Mouse (Mus musculus) heart, embryonic 15.5 days (tissue): ENCODE data around the gene Rgs3. TPM values are rescaled to one million over a fixed set of nuclear protein-coding genes. Genes with fewer than 3 reads are reported as not detected.
"Not testable (repeated sequence)": the region's sequence is repeated elsewhere in the genome, so short reads cannot be mapped to it uniquely, and the experiment has no call there.

Experiments
- ATAC-seq: fragments of 200-750 bp; cut with Nextera tagmentation; replicated peaks from 2 replicates; pipeline ENCODE4 v1.8.0; 2017; ENCODE audit warnings: low read depth, moderate TSS enrichment; ENCODE audit not compliant: insufficient number of reproducible peaks, insufficient read depth, low FRiP score
- H3K27ac ChIP-seq: fragments of 300-500 bp; sonication (generic); 2 replicates; pipeline ENCODE4 v1.5.1; 2015; ENCODE audit warnings: mild to moderate bottlenecking, inconsistent platforms
- H3K27me3 ChIP-seq: fragments of 300-500 bp; sonication (generic); 2 replicates; pipeline ENCODE4 v1.6.1; 2015; ENCODE audit warnings: inconsistent platforms
- H3K36me3 ChIP-seq: fragments of 300-500 bp; sonication (generic); 2 replicates; pipeline ENCODE4 v1.6.1; 2015; ENCODE audit warnings: mild to moderate bottlenecking, inconsistent platforms
- H3K4me1 ChIP-seq: fragments of 300-500 bp; sonication (generic); replicated peaks from 2 replicates; pipeline ENCODE4 v1.6.1; 2015; ENCODE audit warnings: inconsistent platforms
- H3K4me2 ChIP-seq: fragments of 300-500 bp; sonication (generic); 2 replicates; pipeline ENCODE4 v1.6.1; 2015; ENCODE audit warnings: inconsistent platforms, mild to moderate bottlenecking, moderate library complexity
- H3K4me3 ChIP-seq: fragments of 300-500 bp; sonication (generic); 2 replicates; pipeline ENCODE4 v1.5.1; 2015; ENCODE audit warnings: mild to moderate bottlenecking, inconsistent platforms
- H3K9ac ChIP-seq: fragments of 300-500 bp; sonication (generic); 2 replicates; pipeline ENCODE4 v1.6.1; 2015; ENCODE audit warnings: mild to moderate bottlenecking, inconsistent platforms
- H3K9me3 ChIP-seq: fragments of 300-500 bp; sonication (generic); replicated peaks from 2 replicates; pipeline ENCODE4 v1.6.1; 2016; ENCODE audit warnings: inconsistent platforms
- WGBS: fragments of 180-500 bp; shearing (Covaris S2); methylation state at CpG from one replicate; pipeline ENCODE4 v1.1.7; 2015; ENCODE audit warnings: mixed read lengths; 5-methylcytosine and 5-hydroxymethylcytosine counted together
- polyA plus RNA-seq: library from polyadenylated mRNA; unstranded; fragments of >200 nt; fragmentation: Nextera tagmentation; extraction: Ambion mirVana; gene quantifications from 2 replicates; pipeline ENCODE4 v1.2.1, GENCODE M21; 2015

Gene Rgs3
- polyA plus RNA-seq, 1 experiment from 2014 or later: 56.9 TPM

- Histone ChIP-seq H3K4me1 (peaks cover 14% of the 10 kb centered on the region), H3K36me3 (no peaks in the 10 kb centered on the region), H3K4me2 (peak overlapping the region; percentile 90), H3K27ac (no peak overlapping the region), H3K27me3 (peaks cover 87% of the 10 kb centered on the region), H3K4me3 (peak overlapping the region; percentile 53), H3K9me3 (no peaks in the 10 kb centered on the region), H3K9ac (peak overlapping the region; percentile 52)
- WGBS: 4% methylated on average over 42 of the region's 42 CpGs
- peak; percentile 59 for ATAC-seq
These were observed 23.8 kb downstream of the Rgs3 start for GRCm38 (mm10) chr4:62583265-62584092.

- Histone ChIP-seq H3K27me3 (peaks cover 71% of the 10 kb centered on the region), H3K36me3 (no peaks in the 10 kb centered on the region), H3K9ac (no peak overlapping the region), H3K9me3 (no peaks in the 10 kb centered on the region), H3K4me3 (no peak overlapping the region), H3K27ac (no peak overlapping the region), H3K4me2 (no peak overlapping the region), H3K4me1 (peaks cover 24% of the 10 kb centered on the region)
- whole genome bisulfite sequencing: 68% methylated on average over 8 of the region's 8 CpGs
- ATAC-seq: no peak
These were observed 27.4 kb downstream of the Rgs3 start for GRCm38 (mm10) chr4:62587067-62587466.

DNA sequence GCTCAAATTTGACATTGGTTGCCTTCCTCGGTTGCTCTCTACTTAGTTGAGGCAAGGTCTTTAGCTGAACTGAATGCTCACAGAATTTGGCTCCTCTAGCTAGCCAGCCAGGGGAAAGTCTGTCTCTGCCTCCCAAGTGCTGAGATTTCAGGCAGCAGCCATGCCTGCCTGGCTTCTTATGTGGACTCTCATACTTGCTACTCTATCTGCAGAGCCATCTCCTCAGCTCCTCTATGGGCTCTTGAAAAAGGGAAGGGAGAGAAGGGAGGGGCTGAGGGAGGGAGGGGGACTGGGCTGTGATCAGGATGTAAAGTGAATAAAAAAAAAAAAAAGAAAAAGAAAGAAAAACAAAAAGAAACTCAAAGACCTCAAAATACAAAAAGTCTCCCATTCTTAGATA, 31.2 kb downstream of the Rgs3 start:
- H3K27ac ChIP-seq: peak overlapping the region; percentile 76
- no peak overlapping the region for H3K4me2 ChIP-seq
- peaks cover 58% of the 10 kb centered on the region for H3K27me3 ChIP-seq
- H3K4me3 ChIP-seq: no peak overlapping the region
- peaks cover 11% of the 10 kb centered on the region for H3K4me1 ChIP-seq
- no peaks in the 10 kb centered on the region for H3K9me3 ChIP-seq
- ATAC-seq: no peak
- no peaks in the 10 kb centered on the region for H3K36me3 ChIP-seq
- 71% methylated on average over 1 of the region's 1 CpGs for WGBS
- no peak overlapping the region for H3K9ac ChIP-seq

- Histone ChIP-seq H3K27me3 (peaks cover 57% of the 10 kb centered on the region), H3K36me3 (no peaks in the 10 kb centered on the region), H3K4me3 (no peak overlapping the region), H3K27ac (peak overlapping the region; percentile 76), H3K4me1 (peaks cover 11% of the 10 kb centered on the region), H3K4me2 (peak overlapping the region; percentile 30), H3K9me3 (no peaks in the 10 kb centered on the region), H3K9ac (no peak overlapping the region)
- peak; percentile 81 for ATAC-seq
- 5% methylated on average over 11 of the region's 11 CpGs for WGBS
These were observed 31.7 kb downstream of the Rgs3 start for GRCm38 (mm10) chr4:62591326-62591725.

- H3K9ac ChIP-seq, H3K9me3 ChIP-seq, H3K4me2 ChIP-seq, ATAC-seq, H3K4me3 ChIP-seq, H3K36me3 ChIP-seq, H3K27ac ChIP-seq: not testable (repeated sequence)
- H3K4me1 ChIP-seq: peaks cover 15% of the 10 kb centered on the region
- peaks cover 51% of the 10 kb centered on the region for H3K27me3 ChIP-seq
- 90% methylated on average over 24 of the region's 24 CpGs for WGBS
These were observed 34.0 kb downstream of the Rgs3 start for GRCm38 (mm10) chr4:62593546-62594240.

GRCm38 (mm10) chr4:62594442-62594841, 34.8 kb downstream of the Rgs3 start:
- H3K9me3 ChIP-seq: no peaks in the 10 kb centered on the region
- peaks cover 53% of the 10 kb centered on the region for H3K27me3 ChIP-seq
- no peak overlapping the region for H3K9ac ChIP-seq
- WGBS: 87% methylated on average over 5 of the region's 5 CpGs
- no peak overlapping the region for H3K27ac ChIP-seq
- H3K4me2 ChIP-seq: no peak overlapping the region
- H3K4me1 ChIP-seq: peaks cover 15% of the 10 kb centered on the region
- ATAC-seq: no peak
- no peaks in the 10 kb centered on the region for H3K36me3 ChIP-seq
- H3K4me3 ChIP-seq: no peak overlapping the region

GRCm38 (mm10) chr4:62596051-62596450, 36.4 kb downstream of the Rgs3 start:
- H3K4me1 ChIP-seq: peaks cover 11% of the 10 kb centered on the region
- H3K9ac ChIP-seq: no peak overlapping the region
- H3K36me3 ChIP-seq: no peaks in the 10 kb centered on the region
- no peak overlapping the region for H3K4me2 ChIP-seq
- H3K27ac ChIP-seq: 0 out of 2 replicates have a peak overlapping the region, but pooled peaks have one; percentile 2
- WGBS: 45% methylated on average over 5 of the region's 5 CpGs
- no peaks in the 10 kb centered on the region; the same call in 1 of the 2 replicates for H3K9me3 ChIP-seq
- no peak overlapping the region for H3K4me3 ChIP-seq
- no peak for ATAC-seq
- peaks cover 54% of the 10 kb centered on the region for H3K27me3 ChIP-seq

- H3K27ac ChIP-seq: no peak overlapping the region
- H3K4me2 ChIP-seq: no peak overlapping the region
- no peaks in the 10 kb centered on the region for H3K36me3 ChIP-seq
- H3K27me3 ChIP-seq: peaks cover 47% of the 10 kb centered on the region
- 85% methylated on average over 1 of the region's 1 CpGs for WGBS
- peaks cover 7% of the 10 kb centered on the region; the same call in 1 of the 2 replicates for H3K4me1 ChIP-seq
- H3K9ac ChIP-seq: no peak overlapping the region
- ATAC-seq: no peak
- H3K9me3 ChIP-seq: no peaks in the 10 kb centered on the region; the same call in 1 of the 2 replicates
- H3K4me3 ChIP-seq: no peak overlapping the region
These were observed 40.9 kb downstream of the Rgs3 start for GRCm38 (mm10) chr4:62600549-62600948.

DNA sequence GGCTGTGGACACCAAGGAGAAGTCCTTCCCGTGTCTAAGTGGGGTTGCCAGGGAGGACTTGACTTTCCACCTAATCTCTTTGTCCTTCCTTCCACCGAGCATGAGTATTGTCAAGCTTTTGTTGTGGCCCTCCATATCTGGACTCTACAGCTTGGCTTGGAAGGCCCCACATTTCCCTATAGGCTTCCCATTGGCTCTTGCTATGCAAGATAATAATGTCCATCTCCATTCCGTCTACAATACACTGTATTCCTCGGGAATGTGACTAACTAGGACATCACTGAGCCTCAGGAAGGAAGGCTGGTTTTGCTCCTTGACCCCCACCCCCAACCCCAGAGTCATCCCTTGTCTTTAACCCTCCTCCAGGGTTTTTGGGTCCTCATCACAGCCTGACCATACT, 44.0 kb downstream of the Rgs3 start:
- WGBS: 47% methylated on average over 4 of the region's 4 CpGs
- H3K27ac ChIP-seq: peak overlapping the region; percentile 45
- no peaks in the 10 kb centered on the region; the same call in 1 of the 2 replicates for H3K9me3 ChIP-seq
- H3K4me3 ChIP-seq: no peak overlapping the region
- no peak overlapping the region for H3K9ac ChIP-seq
- H3K36me3 ChIP-seq: no peaks in the 10 kb centered on the region
- peak; percentile 24; the same call in 1 of the 2 replicates for ATAC-seq
- peaks cover 25% of the 10 kb centered on the region for H3K4me1 ChIP-seq
- no peak overlapping the region for H3K4me2 ChIP-seq
- H3K27me3 ChIP-seq: peaks cover 34% of the 10 kb centered on the region

DNA sequence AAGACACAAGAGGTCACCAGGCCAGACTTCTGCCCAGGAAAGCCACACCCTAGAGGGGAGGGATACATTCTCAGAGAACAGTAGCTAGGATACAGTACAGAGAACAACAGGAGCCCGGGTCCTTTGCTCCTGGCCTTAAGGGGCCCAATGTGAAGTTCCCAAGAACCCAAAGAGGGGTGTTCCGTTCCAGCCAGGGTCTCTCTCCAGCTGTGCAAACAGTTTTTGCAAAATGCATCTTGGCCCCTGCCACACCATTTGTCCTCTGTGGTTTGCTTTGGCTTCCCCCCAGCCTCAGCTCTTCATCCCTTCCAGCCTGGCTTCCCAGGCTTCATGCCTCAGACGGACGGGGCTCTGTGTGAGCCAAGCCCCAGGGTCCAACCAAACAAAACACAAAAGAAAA, 44.4 kb downstream of the Rgs3 start:
- peak overlapping the region; percentile 45 for H3K27ac ChIP-seq
- no peak overlapping the region for H3K4me2 ChIP-seq
- H3K9ac ChIP-seq: no peak overlapping the region
- H3K36me3 ChIP-seq: no peaks in the 10 kb centered on the region
- H3K9me3 ChIP-seq: no peaks in the 10 kb centered on the region; the same call in 1 of the 2 replicates
- peak; percentile 58 for ATAC-seq
- H3K4me1 ChIP-seq: peaks cover 25% of the 10 kb centered on the region
- peaks cover 34% of the 10 kb centered on the region for H3K27me3 ChIP-seq
- no peak overlapping the region for H3K4me3 ChIP-seq
- WGBS: 56% methylated on average over 4 of the region's 4 CpGs

GRCm38 (mm10) chr4:62605856-62606541, 46.4 kb downstream of the Rgs3 start:
- peaks cover 37% of the 10 kb centered on the region for H3K4me1 ChIP-seq
- H3K9me3 ChIP-seq: no peaks in the 10 kb centered on the region; the same call in 1 of the 2 replicates
- peaks cover 36% of the 10 kb centered on the region for H3K27me3 ChIP-seq

More at GRCm38 (mm10) chr4:62605856-62606541, 46.4 kb downstream of the Rgs3 start:
- Histone ChIP-seq H3K4me3 (no peak overlapping the region), H3K9ac (no peak overlapping the region), H3K27ac (peak overlapping the region; percentile 12), H3K4me2 (no peak overlapping the region), H3K36me3 (no peaks in the 10 kb centered on the region)
- no peak for ATAC-seq
- 83% methylated on average over 9 of the region's 9 CpGs for WGBS
